ENCODE assay signal across 16 mouse cellular contexts in the genomic region with DNA sequence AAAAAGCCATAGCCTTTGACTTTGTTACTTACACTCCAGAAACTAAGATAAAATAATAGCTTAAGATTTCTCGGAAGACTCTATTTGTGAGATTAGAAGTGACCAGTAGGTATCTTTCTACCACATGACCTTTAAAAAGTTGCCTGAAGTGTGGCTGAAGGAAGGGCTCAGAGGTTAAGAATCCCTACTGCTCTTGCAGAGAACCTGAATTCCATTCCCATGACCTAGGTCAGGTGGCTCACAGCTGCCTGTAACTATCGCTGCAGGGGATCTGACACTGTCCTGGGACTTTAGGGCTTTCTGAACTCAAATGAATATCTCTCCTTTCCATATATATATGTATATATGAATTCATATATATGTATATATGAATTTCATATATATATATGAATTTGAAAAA.
DNase-seq lines count a peak whose midpoint lies in the region; ATAC-seq and TF ChIP-seq lines count a peak whose summit lies in the region.
"Had no signal": no experiment of that assay in that cellular context is flagged by ENCODE, and none has a peak within 500 bp of the region (broad histone marks: within the 10 kb centered on the region; RNA-seq: fewer than 3 reads in every experiment).

No protein-coding gene starts in this region.

- peaks cover 57% of the 10 kb centered on the region for H3K4me1 ChIP-seq in forebrain, embryonic 15.5 days
- peaks cover 45% of the 10 kb centered on the region for H3K4me1 ChIP-seq in forebrain, embryonic 12.5 days
- H3K4me1 ChIP-seq in midbrain, embryonic 14.5 days (ENCODE audit: control insufficient read depth, insufficient read depth, low read length), result peaks cover 37% of the 10 kb centered on the region
- H3K4me1 ChIP-seq in midbrain, postnatal 0 days (ENCODE audit: insufficient read depth, low read length), result peaks cover 7% of the 10 kb centered on the region; the same call in 1 of the 2 replicates
- peaks cover 40% of the 10 kb centered on the region for H3K4me1 ChIP-seq in hindbrain, embryonic 14.5 days (replicated peaks; ENCODE audit: control insufficient read depth, insufficient read depth, low read length)
- H3K4me1 ChIP-seq in neural tube, embryonic 15.5 days, result peaks cover 57% of the 10 kb centered on the region

- no peak for ATAC-seq in forebrain, embryonic 15.5 days (replicated peaks)
- ATAC-seq in forebrain, embryonic 12.5 days (ENCODE audit: low FRiP score), result no peak
- no peak for ATAC-seq in midbrain, embryonic 14.5 days (ENCODE audit: low FRiP score, low TSS enrichment)
- no peak for ATAC-seq in midbrain, postnatal 0 days (ENCODE audit: low FRiP score)
- ATAC-seq in hindbrain, embryonic 14.5 days (ENCODE audit: low FRiP score), result no peak
- ATAC-seq in neural tube, embryonic 15.5 days (ENCODE audit: low FRiP score), result no peak
- ATAC-seq: liver, embryonic 12.5 days had no signal

- intact Hi-C loops in left cerebral cortex, postnatal 25 days (cut with DNase I), result no loop called here

- 73% methylated on average over 2 of the region's 2 CpGs for WGBS in forebrain, embryonic 15.5 days
- WGBS in forebrain, embryonic 12.5 days, result 69% methylated on average over 2 of the region's 2 CpGs
- 62% methylated on average over 2 of the region's 2 CpGs for WGBS in midbrain, embryonic 14.5 days
- WGBS in midbrain, postnatal 0 days, result 61% methylated on average over 2 of the region's 2 CpGs
- WGBS in hindbrain, embryonic 14.5 days, result 43% methylated on average over 2 of the region's 2 CpGs
- 65% methylated on average over 2 of the region's 2 CpGs for WGBS in neural tube, embryonic 15.5 days

- no peak overlapping the region for H3K4me3 ChIP-seq in forebrain, embryonic 15.5 days
- no peak overlapping the region for H3K4me3 ChIP-seq in forebrain, embryonic 12.5 days (replicated peaks)
- no peak overlapping the region for H3K4me3 ChIP-seq in midbrain, embryonic 14.5 days (replicated peaks; ENCODE audit: low read depth, low read length)
- H3K4me3 ChIP-seq in midbrain, postnatal 0 days (ENCODE audit: low read depth, low read length), result no peak overlapping the region
- H3K4me3 ChIP-seq in hindbrain, embryonic 14.5 days (replicated peaks; ENCODE audit: low read length), result no peak overlapping the region
- H3K4me3 ChIP-seq in neural tube, embryonic 15.5 days (replicated peaks), result no peak overlapping the region
- H3K4me3 ChIP-seq: embryonic facial prominence, embryonic 15.5 days; heart, embryonic 10.5 days; limb, embryonic 12.5 days; liver, embryonic 12.5 days; megakaryocyte, embryonic 14.5 days had no signal

- TF ChIP-seq CTCF in midbrain, postnatal 0 days (IDR thresholded peaks at IDR 0.05), result no peak

- H3K27ac ChIP-seq in forebrain, embryonic 15.5 days (replicated peaks), result no peak overlapping the region
- H3K27ac ChIP-seq in forebrain, embryonic 12.5 days, result no peak overlapping the region
- H3K27ac ChIP-seq in midbrain, embryonic 14.5 days (replicated peaks; ENCODE audit: low read depth, low read length), result no peak overlapping the region
- no peak overlapping the region for H3K27ac ChIP-seq in midbrain, postnatal 0 days (ENCODE audit: low read depth, low read length)
- no peak overlapping the region for H3K27ac ChIP-seq in hindbrain, embryonic 14.5 days
- H3K27ac ChIP-seq in neural tube, embryonic 15.5 days (replicated peaks), result no peak overlapping the region
- H3K27ac ChIP-seq: embryonic facial prominence, embryonic 15.5 days; limb, embryonic 12.5 days; liver, embryonic 12.5 days had no signal

- H3K4me2 ChIP-seq in forebrain, embryonic 15.5 days (replicated peaks), result peak overlapping the region; percentile 49; the same call in 1 of the 2 replicates
- H3K4me2 ChIP-seq in forebrain, embryonic 12.5 days, result no peak overlapping the region
- peak overlapping the region; percentile 86 for H3K4me2 ChIP-seq in midbrain, embryonic 14.5 days (ENCODE audit: low read length)
- H3K4me2 ChIP-seq in midbrain, postnatal 0 days (ENCODE audit: low read depth, low read length, poor library complexity, severe bottlenecking), result no peak overlapping the region
- H3K4me2 ChIP-seq in hindbrain, embryonic 14.5 days (replicated peaks), result peak overlapping the region; percentile 72
- H3K4me2 ChIP-seq in neural tube, embryonic 15.5 days, result 0 out of 2 replicates have a peak overlapping the region, but pooled peaks have one; percentile 84
- H3K4me2 ChIP-seq: embryonic facial prominence, embryonic 15.5 days; limb, embryonic 12.5 days; liver, embryonic 12.5 days had no signal

- H3K9ac ChIP-seq in forebrain, embryonic 15.5 days (replicated peaks), result no peak overlapping the region
- H3K9ac ChIP-seq in forebrain, embryonic 12.5 days, result no peak overlapping the region
- no peak overlapping the region for H3K9ac ChIP-seq in midbrain, embryonic 14.5 days (replicated peaks; ENCODE audit: low read length)
- H3K9ac ChIP-seq in midbrain, postnatal 0 days (replicated peaks; ENCODE audit: low read length, poor library complexity, severe bottlenecking), result no peak overlapping the region
- H3K9ac ChIP-seq in hindbrain, embryonic 14.5 days, result no peak overlapping the region
- no peak overlapping the region for H3K9ac ChIP-seq in neural tube, embryonic 15.5 days (replicated peaks)
- H3K9ac ChIP-seq: embryonic facial prominence, embryonic 15.5 days; limb, embryonic 12.5 days; liver, embryonic 12.5 days had no signal

- no peak for DNase-seq in midbrain, embryonic 14.5 days
- DNase-seq in midbrain, postnatal 0 days (ENCODE audit: low spot score), result no peak
- no peak for DNase-seq in hindbrain, embryonic 14.5 days (ENCODE audit: low spot score)
- no peak for DNase-seq in left cerebral cortex, postnatal 25 days (ENCODE audit: low spot score in 2 of 2)
- DNase-seq: adrenal gland, adult 2 months; cerebellum, adult 8-10 months; kidney, adult 18-20 months; lung, adult 2 months had no signal

- H3K27me3 ChIP-seq in forebrain, embryonic 15.5 days, result no peaks in the 10 kb centered on the region
- H3K27me3 ChIP-seq in forebrain, embryonic 12.5 days, result peaks cover 8% of the 10 kb centered on the region; the same call in 1 of the 2 replicates
- peaks cover 4% of the 10 kb centered on the region; the same call in 1 of the 2 replicates for H3K27me3 ChIP-seq in midbrain, embryonic 14.5 days (ENCODE audit: control insufficient read depth, insufficient read depth, low read length)
- no peaks in the 10 kb centered on the region for H3K27me3 ChIP-seq in midbrain, postnatal 0 days (ENCODE audit: insufficient read depth, low read length)
- H3K27me3 ChIP-seq in hindbrain, embryonic 14.5 days (ENCODE audit: control insufficient read depth, insufficient read depth, low read length), result no peaks in the 10 kb centered on the region
- no peaks in the 10 kb centered on the region for H3K27me3 ChIP-seq in neural tube, embryonic 15.5 days (replicated peaks)
- H3K27me3 ChIP-seq: embryonic facial prominence, embryonic 15.5 days; limb, embryonic 12.5 days; liver, embryonic 12.5 days had no signal

- no peaks in the 10 kb centered on the region for H3K9me3 ChIP-seq in forebrain, embryonic 15.5 days
- H3K9me3 ChIP-seq in forebrain, embryonic 12.5 days, result no peaks in the 10 kb centered on the region
- no peaks in the 10 kb centered on the region for H3K9me3 ChIP-seq in midbrain, embryonic 14.5 days (ENCODE audit: control insufficient read depth, low read length)
- no peaks in the 10 kb centered on the region for H3K9me3 ChIP-seq in midbrain, postnatal 0 days (ENCODE audit: low read length)
- no peaks in the 10 kb centered on the region for H3K9me3 ChIP-seq in hindbrain, embryonic 14.5 days (ENCODE audit: control insufficient read depth, low read length)
- H3K9me3 ChIP-seq in neural tube, embryonic 15.5 days (replicated peaks), result no peaks in the 10 kb centered on the region
- H3K9me3 ChIP-seq: embryonic facial prominence, embryonic 15.5 days; heart, embryonic 10.5 days; limb, embryonic 12.5 days; liver, embryonic 12.5 days; megakaryocyte, embryonic 14.5 days had no signal

- H3K36me3 ChIP-seq in forebrain, embryonic 15.5 days, result no peaks in the 10 kb centered on the region
- H3K36me3 ChIP-seq in forebrain, embryonic 12.5 days (replicated peaks), result no peaks in the 10 kb centered on the region
- H3K36me3 ChIP-seq in midbrain, embryonic 14.5 days (ENCODE audit: control insufficient read depth, insufficient read depth, low read length), result no peaks in the 10 kb centered on the region
- no peaks in the 10 kb centered on the region for H3K36me3 ChIP-seq in midbrain, postnatal 0 days (ENCODE audit: insufficient read depth, low read length)
- no peaks in the 10 kb centered on the region for H3K36me3 ChIP-seq in hindbrain, embryonic 14.5 days (replicated peaks; ENCODE audit: control insufficient read depth, insufficient read depth)
- H3K36me3 ChIP-seq in neural tube, embryonic 15.5 days, result no peaks in the 10 kb centered on the region
- H3K36me3 ChIP-seq: embryonic facial prominence, embryonic 15.5 days; heart, embryonic 10.5 days; limb, embryonic 12.5 days; liver, embryonic 12.5 days had no signal

Comparison
In these comparisons a context has a peak if more than half of its experiments do, and no peak if none do; other contexts are left out.
1. H3K4me2 ChIP-seq: peak in forebrain, embryonic 15.5 days (single experiment), midbrain, embryonic 14.5 days (single experiment), hindbrain, embryonic 14.5 days (single experiment) and neural tube, embryonic 15.5 days (single experiment); none in forebrain, embryonic 12.5 days (single experiment) and midbrain, postnatal 0 days (single experiment).